Mouse (Mus musculus) gastrocnemius, postnatal 4 days (tissue): ENCODE results near the gene Evi2a. TPM values are rescaled to one million over a fixed set of nuclear protein-coding genes. Genes with fewer than 3 reads are reported as not detected.

ENCODE experiments used
- total RNA-seq, 2 experiments: library from RNA; stranded (reverse); gene quantifications; 2 replicates each; pipeline ENCODE4 v1.2.3; 2021

Gene Evi2a
- total RNA-seq, 2 experiments from 2014 or later = 4.7 to 6.0 TPM

Other genes with a start within 250 kb of the Evi2a start
- not detected for gene Gm9964, start 233.7 kb downstream of the Evi2a start, total RNA-seq
- gene Nf1, start 190.9 kb downstream of the Evi2a start, total RNA-seq = 10 to 100 TPM; 46.6 to 49.1 TPM
- not detected for gene Omg, start 26.5 kb downstream of the Evi2a start, total RNA-seq
- gene Evi2b, start 6.8 kb downstream of the Evi2a start, total RNA-seq = 1 to 10 TPM; 1.6 to 1.7 TPM
- gene Evi2, start within 50 bp of the Evi2a start, total RNA-seq = under 1 TPM; 0.20 to 0.31 TPM
- under 1 TPM; 0.83 to 0.86 TPM for gene Rab11fip4, start 60.6 kb upstream of the Evi2a start, total RNA-seq